Mouse (Mus musculus): Measurements from ENCODE around the gene Cntd1.

DNA sequence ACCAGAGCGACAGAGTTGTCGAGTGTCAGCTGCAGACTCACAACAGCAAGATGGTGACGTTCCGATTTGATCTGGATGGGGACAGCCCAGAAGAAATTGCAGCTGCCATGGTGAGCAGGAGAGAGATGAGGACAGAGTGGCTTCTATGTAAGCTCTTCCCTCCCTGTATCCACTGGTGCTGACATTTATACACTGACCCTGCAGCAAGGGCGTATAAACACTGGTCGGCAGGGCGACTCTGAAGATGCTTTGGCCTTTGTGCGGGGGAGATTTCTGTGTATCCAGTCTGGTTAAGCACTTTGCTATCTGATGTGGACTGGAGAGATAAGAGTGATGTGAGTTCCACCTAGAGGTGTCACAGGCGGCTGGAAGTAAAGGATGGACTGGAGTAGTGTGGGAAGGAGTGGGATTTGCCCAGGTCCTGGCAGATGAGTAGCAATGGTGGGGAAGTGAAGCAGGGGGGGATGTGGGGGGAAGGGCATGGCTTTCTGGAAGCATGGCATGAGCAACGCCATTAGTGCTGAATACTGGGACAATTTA, 9.2 kb upstream of the Cntd1 start:
- no peak for TF ChIP-seq CTCF (IDR thresholded peaks at IDR 0.05; ENCODE audit: control insufficient read depth, insufficient read depth, low read length)
- TF ChIP-seq POLR2A (IDR thresholded peaks at IDR 0.05; ENCODE audit: borderline replicate concordance, control insufficient read depth, low read depth, low read length), result no peak

Measured in bone marrow, adult 2 months (tissue).